In the genomic region with DNA sequence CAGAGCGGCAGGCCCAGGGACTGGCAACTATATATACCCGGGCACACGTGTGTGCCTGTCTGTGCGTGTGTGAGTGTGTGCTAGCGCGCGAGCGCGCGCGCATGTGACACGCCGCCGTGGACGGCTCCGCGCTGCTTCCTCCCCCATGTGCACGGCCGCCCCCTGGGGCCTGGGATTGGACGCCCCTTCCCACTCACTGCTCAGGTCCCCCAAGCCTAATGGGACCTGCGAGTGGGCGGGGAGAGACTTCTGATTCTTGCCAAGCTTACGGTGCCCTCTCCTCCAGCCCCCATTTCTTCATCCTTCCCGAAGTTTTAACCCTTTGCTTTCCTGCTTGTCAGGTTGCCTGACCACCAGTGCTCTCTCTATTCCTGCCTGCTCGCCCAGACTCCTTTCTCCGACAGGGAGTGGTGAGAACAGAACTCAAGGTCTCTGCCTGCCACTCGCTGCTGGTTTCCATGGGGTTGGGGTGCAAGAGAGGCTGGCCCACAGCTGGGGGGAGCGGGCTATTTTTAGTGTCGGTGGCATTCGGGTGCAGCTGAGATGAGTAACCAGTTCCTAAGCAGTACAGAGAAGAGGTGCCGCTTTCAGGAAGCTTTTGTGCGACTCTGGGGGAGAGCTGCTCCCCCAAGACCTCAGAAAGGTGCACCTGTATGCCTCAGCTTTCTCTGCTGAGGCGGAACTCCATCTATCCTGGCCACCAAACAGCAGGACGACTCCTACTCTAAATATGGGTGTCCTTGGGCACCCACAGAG, we compare ENCODE assay signal across 9 mouse cellular contexts. TPM values are rescaled to one million over a fixed set of nuclear protein-coding genes. Genes with fewer than 3 reads are reported as not detected.
A peak's percentile ranks its signal among the peaks of the same experiment; 100 is the strongest.
DNase-seq lines count a peak whose midpoint lies in the region; ATAC-seq and TF ChIP-seq lines count a peak whose summit lies in the region.
"Had no signal": no experiment of that assay in that cellular context is flagged by ENCODE, and none has a peak within 500 bp of the region (broad histone marks: within the 10 kb centered on the region; RNA-seq: fewer than 3 reads in every experiment).

No protein-coding gene starts in this region.

- peak; percentile 68 for DNase-seq in adrenal gland, adult 2 months
- no peak for DNase-seq in adrenal gland, adult 18-20 months (ENCODE audit: low spot score in 2 of 2)
- DNase-seq in A20 (ENCODE audit: low read depth, low spot score), result peak; percentile 61
- DNase-seq in embryonic facial prominence, embryonic 10.5 days (ENCODE audit: low spot score), result peak; percentile 41
- peak; percentile 61 to 66 for DNase-seq in heart, postnatal 14 days
- DNase-seq in left cerebral cortex, adult 2 months (ENCODE audit: extremely low spot score in 1 of 2, low spot score in 2 of 2), result peak; percentile 83 to 84
- peak; percentile 81 for DNase-seq in midbrain, embryonic 14.5 days
- DNase-seq in thymus, postnatal 25 days, result peak; percentile 74

- peak overlapping the region; percentile 17; the same call in 1 of the 2 replicates for H3K9ac ChIP-seq in midbrain, embryonic 14.5 days (replicated peaks; ENCODE audit: low read length)

- peak overlapping the region; percentile 72 for H3K4me2 ChIP-seq in midbrain, embryonic 14.5 days (ENCODE audit: low read length)

- H3K4me1 ChIP-seq in embryonic facial prominence, embryonic 10.5 days, result peaks cover 64% of the 10 kb centered on the region
- peaks cover 32% of the 10 kb centered on the region for H3K4me1 ChIP-seq in midbrain, embryonic 14.5 days (ENCODE audit: control insufficient read depth, insufficient read depth, low read length)

- intact Hi-C loops in heart, postnatal 14 days (cut with DNase I), result no loop called here
- intact Hi-C loops in left cerebral cortex, adult 2 months (cut with DNase I), result no loop called here

- no peak overlapping the region for H3K27ac ChIP-seq in embryonic facial prominence, embryonic 10.5 days (replicated peaks)
- H3K27ac ChIP-seq in left cerebral cortex, adult 2 months, result peak overlapping the region; percentile 96
- H3K27ac ChIP-seq in midbrain, embryonic 14.5 days (replicated peaks; ENCODE audit: low read depth, low read length), result no peak overlapping the region
- H3K27ac ChIP-seq: macrophage had no signal

- 2% methylated on average over 34 of the region's 34 CpGs for WGBS in embryonic facial prominence, embryonic 10.5 days
- WGBS in midbrain, embryonic 14.5 days, result 3% methylated on average over 32 of the region's 34 CpGs

- peak; percentile 31; the same call in 1 of the 2 replicates for ATAC-seq in midbrain, embryonic 14.5 days (ENCODE audit: low FRiP score, low TSS enrichment)

- no peak for TF ChIP-seq CTCF in left cerebral cortex, adult 2 months (IDR thresholded peaks at IDR 0.05)

- peaks cover 82% of the 10 kb centered on the region for H3K27me3 ChIP-seq in embryonic facial prominence, embryonic 10.5 days (replicated peaks; ENCODE audit: low read depth, poor library complexity, severe bottlenecking)
- peaks cover 70% of the 10 kb centered on the region for H3K27me3 ChIP-seq in midbrain, embryonic 14.5 days (ENCODE audit: control insufficient read depth, insufficient read depth, low read length)

- no peaks in the 10 kb centered on the region for H3K9me3 ChIP-seq in embryonic facial prominence, embryonic 10.5 days
- no peaks in the 10 kb centered on the region for H3K9me3 ChIP-seq in midbrain, embryonic 14.5 days (ENCODE audit: control insufficient read depth, low read length)

- H3K36me3 ChIP-seq in embryonic facial prominence, embryonic 10.5 days (replicated peaks), result peaks cover 24% of the 10 kb centered on the region
- peaks cover 7% of the 10 kb centered on the region for H3K36me3 ChIP-seq in midbrain, embryonic 14.5 days (ENCODE audit: control insufficient read depth, insufficient read depth, low read length)

- peak overlapping the region; percentile 62 for H3K4me3 ChIP-seq in embryonic facial prominence, embryonic 10.5 days
- peak overlapping the region; percentile 63 for H3K4me3 ChIP-seq in left cerebral cortex, adult 2 months
- H3K4me3 ChIP-seq in midbrain, embryonic 14.5 days (replicated peaks; ENCODE audit: low read depth, low read length), result peak overlapping the region; percentile 44

RNA-seq across cellular contexts. Expression of gene Ddn, which starts 1.2 kb away (rescaled TPM):
- under 1 TPM in 1 of 2 experiments, not detected in 1; 0.35 TPM for total RNA-seq in adrenal gland, adult 2 months (2021)
- polyA plus RNA-seq in adrenal gland, adult 2 months (2012; rRNA removed), result 0.03 and 0.08 TPM in 2 replicates
- not detected for total RNA-seq in adrenal gland, adult 18-20 months (2021)
- polyA plus RNA-seq in embryonic facial prominence, embryonic 10.5 days (2016; fragmentation: Nextera tagmentation; extraction: Ambion mirVana), result not detected in 2 replicates
- total RNA-seq in heart, postnatal 14 days (2021), result under 1 TPM; 0.20 to 0.31 TPM
- 100 to 1,000 TPM; 739 to 834 TPM for total RNA-seq in left cerebral cortex, adult 2 months (2021)
- polyA plus RNA-seq in midbrain, embryonic 14.5 days (2014; fragmentation: Nextera tagmentation; extraction: Ambion mirVana), result 0.57 and 0.66 TPM in 2 replicates
- polyA plus RNA-seq: macrophage had no signal

RNA-seq across cellular contexts. Expression of gene Wnt1, which starts 18.4 kb away (rescaled TPM):
- total RNA-seq in adrenal gland, adult 2 months (2021), result not detected
- 0.08 TPM in 1 of 2 replicates, not detected in the other for polyA plus RNA-seq in adrenal gland, adult 2 months (2012; rRNA removed)
- total RNA-seq in adrenal gland, adult 18-20 months (2021), result not detected
- polyA plus RNA-seq in embryonic facial prominence, embryonic 10.5 days (2016; fragmentation: Nextera tagmentation; extraction: Ambion mirVana), result 1.0 and 1.5 TPM in 2 replicates
- total RNA-seq in heart, postnatal 14 days (2021), result not detected
- total RNA-seq in left cerebral cortex, adult 2 months (2021), result under 1 TPM in 1 of 2 experiments, not detected in 1; 0.14 TPM
- 1.3 and 4.1 TPM in 2 replicates for polyA plus RNA-seq in midbrain, embryonic 14.5 days (2014; fragmentation: Nextera tagmentation; extraction: Ambion mirVana)
- polyA plus RNA-seq: macrophage had no signal

RNA-seq across cellular contexts. Expression of gene Prkag1, which starts 23.2 kb away (rescaled TPM):
- 10 to 100 TPM; 77.1 to 79.8 TPM for total RNA-seq in adrenal gland, adult 2 months (2021)
- polyA plus RNA-seq in adrenal gland, adult 2 months (2012; rRNA removed), result 54.9 and 57.3 TPM in 2 replicates
- 10 to 100 TPM; 64.0 to 71.5 TPM for total RNA-seq in adrenal gland, adult 18-20 months (2021)
- polyA plus RNA-seq in embryonic facial prominence, embryonic 10.5 days (2016; fragmentation: Nextera tagmentation; extraction: Ambion mirVana), result 83.5 and 85.3 TPM in 2 replicates
- 10 to 100 TPM; 91.8 to 93.6 TPM for total RNA-seq in heart, postnatal 14 days (2021)
- 10 to 100 TPM; 46.1 to 52.3 TPM for total RNA-seq in left cerebral cortex, adult 2 months (2021)
- 56.5 and 72.8 TPM in 2 replicates for polyA plus RNA-seq in midbrain, embryonic 14.5 days (2014; fragmentation: Nextera tagmentation; extraction: Ambion mirVana)

RNA-seq across cellular contexts. Expression of gene Wnt10b, which starts 30.1 kb away (rescaled TPM):
- total RNA-seq in adrenal gland, adult 2 months (2021), result 1 to 10 TPM in 1 of 2 experiments, under 1 TPM in 1; 0.84 to 2.2 TPM
- 0.45 and 2.2 TPM in 2 replicates for polyA plus RNA-seq in adrenal gland, adult 2 months (2012; rRNA removed)
- 1 to 10 TPM in 1 of 2 experiments, under 1 TPM in 1; 0.36 to 3.1 TPM for total RNA-seq in adrenal gland, adult 18-20 months (2021)
- polyA plus RNA-seq in embryonic facial prominence, embryonic 10.5 days (2016; fragmentation: Nextera tagmentation; extraction: Ambion mirVana), result 0.34 and 0.40 TPM in 2 replicates
- total RNA-seq in heart, postnatal 14 days (2021), result under 1 TPM; 0.45 to 0.61 TPM
- under 1 TPM; 0.51 to 0.66 TPM for total RNA-seq in left cerebral cortex, adult 2 months (2021)
- polyA plus RNA-seq in midbrain, embryonic 14.5 days (2014; fragmentation: Nextera tagmentation; extraction: Ambion mirVana), result not detected in 2 replicates
- polyA plus RNA-seq: macrophage had no signal

RNA-seq across cellular contexts. Expression of gene Arf3, which starts 45.1 kb away (rescaled TPM):
- 100 to 1,000 TPM; 130 to 136 TPM for total RNA-seq in adrenal gland, adult 2 months (2021)
- polyA plus RNA-seq in adrenal gland, adult 2 months (2012; rRNA removed), result 82.4 and 106 TPM in 2 replicates
- total RNA-seq in adrenal gland, adult 18-20 months (2021), result 100 to 1,000 TPM; 104 to 145 TPM
- polyA plus RNA-seq in embryonic facial prominence, embryonic 10.5 days (2016; fragmentation: Nextera tagmentation; extraction: Ambion mirVana), result 41.6 and 43.1 TPM in 2 replicates
- total RNA-seq in heart, postnatal 14 days (2021), result 10 to 100 TPM; 26.4 to 26.6 TPM
- total RNA-seq in left cerebral cortex, adult 2 months (2021), result 100 to 1,000 TPM; 749 to 756 TPM
- polyA plus RNA-seq in midbrain, embryonic 14.5 days (2014; fragmentation: Nextera tagmentation; extraction: Ambion mirVana), result 57.5 and 63.3 TPM in 2 replicates

Comparison
In these comparisons a context has a peak if more than half of its experiments do, and no peak if none do; other contexts are left out.
1. DNase-seq: peak in adrenal gland, adult 2 months (single experiment), A20 (single experiment), embryonic facial prominence, embryonic 10.5 days (single experiment), heart, postnatal 14 days (2 of 2), left cerebral cortex, adult 2 months (2 of 2), midbrain, embryonic 14.5 days (single experiment) and thymus, postnatal 25 days (single experiment); none in adrenal gland, adult 18-20 months (0 of 2).
2. RNA of gene Ddn, which starts 1.2 kb away (total RNA-seq): 739 to 834 TPM in left cerebral cortex, adult 2 months; not detected in adrenal gland, adult 18-20 months, 0.35 TPM in adrenal gland, adult 2 months and 0.20 to 0.31 TPM in heart, postnatal 14 days; every median in the first group is over 100 times any median in the second.
3. Peak in every context shown above with its lines, with median percentiles within 50 percentile points of each other: H3K4me3 ChIP-seq.